Mouse (Mus musculus) heart, adult 2 months (tissue): ENCODE data around the gene Tek.

Experiments
- CTCF ChIP-seq: fragments of 200-600 bp; IDR thresholded peaks from 2 replicates; pipeline ENCODE4 v1.8.1; 2022; ENCODE audit warnings: antibody characterized with exemption, mild to moderate bottlenecking, moderate library complexity
- POLR2A ChIP-seq: fragments of 200-500 bp; IDR thresholded peaks from 2 replicates; pipeline ENCODE4 v1.6.1; 2011; ENCODE audit warnings: mild to moderate bottlenecking, low read depth, low read length, control low read depth; ENCODE audit not compliant: insufficient read depth

DNA sequence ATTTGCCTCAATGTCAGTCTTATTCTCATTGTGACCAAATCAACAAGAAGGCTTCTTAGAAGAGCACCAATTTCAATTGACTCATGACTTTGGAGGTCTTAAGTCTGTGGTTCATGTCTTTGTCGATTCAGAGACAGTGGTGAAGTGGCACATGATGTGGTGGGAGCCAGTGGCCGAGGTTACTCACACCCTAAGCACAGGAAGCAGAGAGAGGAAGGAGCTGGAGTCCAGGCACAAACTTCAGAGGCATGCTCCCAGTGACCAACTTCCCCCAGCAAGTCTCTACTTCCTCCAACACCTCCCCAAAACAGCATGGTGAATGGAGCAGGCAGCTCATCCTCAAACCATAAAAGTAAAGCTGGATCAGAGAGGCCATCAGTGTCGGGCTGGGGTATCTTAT, 29.5 kb downstream of the Tek start:
- TF ChIP-seq POLR2A (no peak), CTCF (no peak)
